Mouse (Mus musculus): ENCODE results near the gene Ankrd36. TPM values are rescaled to one million over a fixed set of nuclear protein-coding genes. Genes with fewer than 3 reads are reported as not detected.
"Not testable (repeated sequence)": the region's sequence is repeated elsewhere in the genome, so short reads cannot be mapped to it uniquely, and the experiment has no call there.

Gene Ankrd36
- total RNA-seq, 1 experiment from 2014 or later: not detected

GRCm38 (mm10) chr11:5543281-5543680, 26.2 kb upstream of the Ankrd36 start:
- ATAC-seq (ENCODE audit: extremely low read depth, insufficient number of reproducible peaks, low FRiP score, poor library complexity, severe bottlenecking): no peak

DNA sequence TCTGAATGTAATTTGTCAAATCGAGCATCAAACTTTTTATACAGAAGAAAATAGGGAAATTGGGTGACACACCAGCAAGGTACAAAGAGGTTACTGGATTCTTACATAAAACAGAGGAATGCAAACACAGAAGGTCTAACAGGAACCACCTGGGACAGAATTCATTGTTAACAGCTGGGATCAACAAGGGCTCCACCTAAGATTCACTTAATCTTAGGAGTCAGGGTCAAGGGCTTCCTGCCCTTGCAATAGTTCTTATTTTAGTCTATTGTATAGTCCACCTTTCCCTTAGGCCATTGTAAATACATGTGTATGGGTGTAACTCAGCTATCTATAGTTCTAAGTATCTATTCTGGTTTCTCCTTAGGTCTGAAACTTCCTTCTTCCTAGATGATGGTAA, 24.8 kb upstream of the Ankrd36 start:
- ATAC-seq (ENCODE audit: extremely low read depth, insufficient number of reproducible peaks, low FRiP score, poor library complexity, severe bottlenecking): not testable (repeated sequence)

- ATAC-seq (ENCODE audit: extremely low read depth, insufficient number of reproducible peaks, low FRiP score, poor library complexity, severe bottlenecking): no peak
These were observed 24.0 kb upstream of the Ankrd36 start for GRCm38 (mm10) chr11:5545457-5545856.

DNA sequence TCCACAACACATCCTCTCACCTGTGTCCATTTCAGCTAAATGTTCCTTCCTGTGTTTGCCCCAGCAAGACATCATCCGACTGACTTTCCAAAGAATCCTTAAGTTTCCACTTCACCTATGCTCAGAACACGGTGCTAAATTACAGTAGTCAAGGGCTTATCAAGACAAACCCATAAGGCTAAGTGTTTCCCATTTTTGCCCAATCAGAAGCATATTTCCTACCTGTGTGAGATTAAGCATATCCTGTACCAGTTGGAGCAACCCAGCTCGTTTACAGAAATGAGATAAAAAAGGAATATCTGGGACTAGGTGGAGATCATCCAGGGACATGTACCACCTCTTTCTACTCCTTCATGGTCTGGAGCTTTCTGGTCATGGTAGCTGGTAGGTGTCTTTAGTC, 22.8 kb upstream of the Ankrd36 start:
- ATAC-seq (ENCODE audit: extremely low read depth, insufficient number of reproducible peaks, low FRiP score, poor library complexity, severe bottlenecking): no peak

DNA sequence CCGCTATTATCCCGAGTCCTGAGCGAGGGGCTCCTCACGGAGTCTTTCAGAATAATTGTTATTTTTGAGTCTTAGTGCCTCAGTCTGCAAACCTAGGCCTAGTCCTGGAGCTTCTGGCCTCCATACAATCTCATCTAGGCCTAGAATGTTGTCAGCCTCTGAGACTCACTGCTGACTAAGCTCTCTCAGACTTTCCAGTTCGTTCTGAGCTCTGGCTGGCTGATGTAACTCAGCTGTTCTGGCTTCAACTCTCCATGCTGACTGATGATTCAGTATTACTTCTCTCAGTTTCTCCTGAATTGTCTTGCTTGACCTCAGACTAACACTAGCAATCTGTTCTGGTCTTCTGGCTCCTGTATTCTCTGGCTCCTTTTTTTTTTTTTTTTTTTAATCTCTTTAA, 18.1 kb upstream of the Ankrd36 start:
- ATAC-seq (ENCODE audit: extremely low read depth, insufficient number of reproducible peaks, low FRiP score, poor library complexity, severe bottlenecking): no peak

DNA sequence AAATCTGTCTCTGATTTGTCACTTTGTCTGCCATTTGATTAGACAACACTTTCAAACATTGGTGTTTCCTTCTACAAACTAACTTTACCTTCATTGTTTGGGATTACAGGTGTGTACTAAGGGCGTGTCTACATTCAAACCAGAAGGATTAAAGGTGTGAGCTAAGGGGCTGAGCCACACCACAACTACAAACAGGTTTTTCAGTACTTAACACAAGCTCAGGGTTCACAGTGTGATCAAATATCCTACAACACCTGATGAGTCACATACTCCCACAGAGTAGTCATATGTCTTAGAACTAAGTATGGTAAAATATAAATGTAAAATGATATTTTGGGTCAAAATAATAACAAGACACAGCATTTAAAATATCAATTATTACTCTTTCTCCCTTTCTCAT, 17.6 kb upstream of the Ankrd36 start:
- no peak for ATAC-seq (ENCODE audit: extremely low read depth, insufficient number of reproducible peaks, low FRiP score, poor library complexity, severe bottlenecking)

DNA sequence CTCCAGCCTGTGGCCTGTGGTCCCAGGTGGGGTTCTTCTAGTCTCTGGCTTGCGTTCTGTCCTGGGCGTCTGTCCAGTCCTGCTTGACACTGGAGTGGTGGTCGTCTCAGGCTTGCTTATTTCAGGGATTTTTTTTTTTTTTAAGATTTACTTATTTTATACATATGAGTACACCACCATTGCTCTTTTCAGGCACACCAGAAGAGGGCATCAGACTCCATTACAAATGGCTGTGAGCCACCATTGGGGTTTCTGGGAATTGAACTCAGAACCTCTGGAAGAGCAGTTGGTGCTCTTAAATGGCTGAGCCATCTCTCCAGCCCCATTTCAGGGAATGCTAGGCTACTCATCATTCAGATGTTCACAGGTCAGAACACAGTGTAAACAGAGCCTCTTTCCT, 9.2 kb upstream of the Ankrd36 start:
- no peak for ATAC-seq (ENCODE audit: extremely low read depth, insufficient number of reproducible peaks, low FRiP score, poor library complexity, severe bottlenecking)

DNA sequence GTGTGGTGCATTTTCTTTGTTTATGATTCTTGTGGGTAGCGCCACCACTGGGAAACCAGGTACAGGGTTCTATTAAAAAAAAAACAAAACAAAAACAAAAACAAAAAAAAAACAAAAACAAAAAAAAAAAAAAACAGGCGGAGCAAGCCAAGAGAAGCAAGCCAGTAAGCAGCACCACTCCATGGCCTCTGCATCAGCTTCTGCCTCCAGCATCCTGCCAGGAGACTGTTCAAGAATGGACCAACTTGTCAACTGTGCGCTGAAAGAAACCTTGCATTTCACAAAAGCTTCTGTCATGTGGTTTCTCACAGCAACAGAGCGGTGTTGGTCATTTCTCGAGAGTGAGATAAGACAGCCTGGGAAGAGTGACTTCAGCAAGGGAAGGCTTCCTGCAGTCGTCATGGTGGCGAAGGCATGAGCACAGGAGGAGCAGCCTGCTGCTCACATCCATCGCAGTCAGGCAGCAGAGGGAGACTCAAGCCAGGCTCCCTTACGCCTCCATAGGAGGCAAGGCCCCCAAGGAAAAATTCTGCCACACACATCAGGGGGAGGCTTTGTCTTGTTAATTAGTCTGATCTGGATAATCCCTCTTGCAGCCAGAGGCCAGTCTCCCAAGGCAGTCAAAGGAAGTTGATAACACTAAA, 6.7 kb upstream of the Ankrd36 start:
- no peak for ATAC-seq (ENCODE audit: extremely low read depth, insufficient number of reproducible peaks, low FRiP score, poor library complexity, severe bottlenecking)

DNA sequence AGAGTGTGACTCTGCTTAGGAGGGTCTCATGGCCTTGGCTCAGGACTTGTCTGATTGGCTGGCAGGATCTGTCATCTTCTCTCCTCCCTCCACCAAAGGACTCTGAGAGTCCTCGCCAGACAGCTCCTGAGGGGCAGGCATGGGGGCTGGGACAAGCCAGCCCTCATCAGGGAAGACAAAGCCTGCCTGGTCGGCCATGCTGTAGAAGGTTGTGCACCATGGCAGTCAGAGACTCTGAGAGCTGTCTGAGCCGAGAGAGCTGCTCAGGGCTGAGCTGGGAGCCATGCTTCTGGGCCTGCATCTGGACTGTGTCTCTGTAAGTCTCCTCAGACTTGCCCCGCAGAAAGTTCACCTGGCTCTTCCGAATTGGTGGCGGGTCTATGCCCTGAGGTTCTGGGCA, 5.6 kb upstream of the Ankrd36 start:
- no peak for ATAC-seq (ENCODE audit: extremely low read depth, insufficient number of reproducible peaks, low FRiP score, poor library complexity, severe bottlenecking)

DNA sequence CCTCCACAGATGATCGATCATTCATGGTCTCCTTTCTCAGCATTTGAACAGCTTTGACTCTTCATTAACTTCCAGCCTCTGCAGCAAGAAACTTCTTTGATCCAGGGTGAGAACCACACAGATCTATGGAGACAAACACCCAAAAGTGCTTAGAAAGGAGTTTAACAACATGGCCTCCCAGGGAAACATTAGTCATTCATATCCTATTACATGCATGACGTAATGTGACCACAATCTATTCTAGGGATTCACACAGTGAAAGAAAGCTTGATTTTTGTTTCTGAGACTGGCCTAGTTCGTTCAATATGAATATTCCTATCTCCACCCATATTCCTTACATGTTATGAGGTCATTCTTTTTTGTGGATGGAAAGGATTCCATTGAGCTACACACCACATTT, 3.9 kb upstream of the Ankrd36 start:
- no peak for ATAC-seq (ENCODE audit: extremely low read depth, insufficient number of reproducible peaks, low FRiP score, poor library complexity, severe bottlenecking)

- ATAC-seq (ENCODE audit: extremely low read depth, insufficient number of reproducible peaks, low FRiP score, poor library complexity, severe bottlenecking): no peak
These were observed 3.0 kb upstream of the Ankrd36 start for GRCm38 (mm10) chr11:5566506-5566905.

DNA sequence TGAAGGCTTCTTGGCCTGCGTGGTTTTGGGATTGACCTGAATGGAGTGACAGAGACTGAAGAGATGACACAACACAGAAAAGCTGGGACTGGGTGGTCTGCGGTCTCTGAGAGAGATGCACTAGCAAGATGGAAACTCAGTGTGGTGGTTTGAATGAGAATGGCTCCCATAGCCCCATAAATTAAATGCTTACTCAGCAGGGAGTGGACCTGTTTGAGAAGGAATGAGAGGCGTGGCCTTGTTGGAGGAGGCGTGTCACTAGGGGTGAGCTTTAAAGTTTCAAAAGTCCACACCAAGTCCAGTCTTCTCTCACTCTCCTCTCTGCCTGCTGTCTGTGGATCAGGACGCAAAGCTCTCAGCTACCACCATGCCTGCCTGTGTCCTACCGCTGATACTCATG, 1.8 kb upstream of the Ankrd36 start:
- ATAC-seq (ENCODE audit: extremely low read depth, insufficient number of reproducible peaks, low FRiP score, poor library complexity, severe bottlenecking): no peak

GRCm38 (mm10) chr11:5568082-5568481, 1.4 kb upstream of the Ankrd36 start:
- ATAC-seq (ENCODE audit: extremely low read depth, insufficient number of reproducible peaks, low FRiP score, poor library complexity, severe bottlenecking): no peak

GRCm38 (mm10) chr11:5571856-5572255, 2.4 kb downstream of the Ankrd36 start:
- ATAC-seq (ENCODE audit: extremely low read depth, insufficient number of reproducible peaks, low FRiP score, poor library complexity, severe bottlenecking): no peak

GRCm38 (mm10) chr11:5573821-5574220, 4.3 kb downstream of the Ankrd36 start:
- ATAC-seq (ENCODE audit: extremely low read depth, insufficient number of reproducible peaks, low FRiP score, poor library complexity, severe bottlenecking): no peak

GRCm38 (mm10) chr11:5575046-5575445, 5.6 kb downstream of the Ankrd36 start:
- ATAC-seq (ENCODE audit: extremely low read depth, insufficient number of reproducible peaks, low FRiP score, poor library complexity, severe bottlenecking): no peak

DNA sequence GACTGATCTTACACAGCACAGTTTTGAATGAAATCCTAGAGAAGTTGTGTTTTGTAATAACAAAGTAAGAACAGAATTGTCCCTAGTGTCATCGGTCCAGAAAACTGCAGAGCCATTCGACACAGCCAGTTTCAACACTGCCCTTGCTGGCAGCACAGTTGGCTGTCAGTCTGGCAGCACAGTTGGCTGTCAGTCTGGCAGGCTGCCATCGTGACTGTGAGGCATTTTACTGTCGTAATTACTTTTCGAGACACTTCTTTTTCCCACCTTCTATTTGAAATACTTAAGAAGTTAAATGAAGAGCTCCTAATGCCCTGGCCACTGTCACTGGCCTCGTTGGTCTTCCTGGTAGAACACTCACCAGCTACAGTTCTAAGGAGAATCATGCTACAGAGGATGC, 22.9 kb downstream of the Ankrd36 start:
- ATAC-seq (ENCODE audit: extremely low read depth, insufficient number of reproducible peaks, low FRiP score, poor library complexity, severe bottlenecking): no peak

- ATAC-seq (ENCODE audit: extremely low read depth, insufficient number of reproducible peaks, low FRiP score, poor library complexity, severe bottlenecking): no peak
These were observed 25.9 kb downstream of the Ankrd36 start for GRCm38 (mm10) chr11:5595381-5595791.

DNA sequence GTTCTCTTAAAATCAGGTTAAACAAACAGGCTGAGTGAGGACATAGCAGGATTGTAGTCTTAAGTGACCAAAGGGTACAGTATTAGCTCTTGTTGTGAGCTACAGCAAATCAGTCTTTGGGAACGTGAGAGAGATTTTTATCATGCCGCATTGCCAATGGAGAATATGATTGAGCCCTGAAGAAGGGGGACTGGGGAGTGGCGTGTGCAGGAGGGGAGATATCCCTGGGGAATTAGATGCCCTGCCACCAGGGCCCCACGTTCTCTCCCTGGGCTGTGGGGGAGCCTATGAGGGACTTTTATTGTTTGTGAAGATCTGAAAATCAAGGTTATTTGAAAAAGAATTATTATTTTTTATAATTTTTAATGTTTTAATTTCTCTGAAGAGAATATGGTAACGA, 26.3 kb downstream of the Ankrd36 start:
- ATAC-seq (ENCODE audit: extremely low read depth, insufficient number of reproducible peaks, low FRiP score, poor library complexity, severe bottlenecking): no peak

GRCm38 (mm10) chr11:5596756-5597155, 27.3 kb downstream of the Ankrd36 start:
- no peak for ATAC-seq (ENCODE audit: extremely low read depth, insufficient number of reproducible peaks, low FRiP score, poor library complexity, severe bottlenecking)

DNA sequence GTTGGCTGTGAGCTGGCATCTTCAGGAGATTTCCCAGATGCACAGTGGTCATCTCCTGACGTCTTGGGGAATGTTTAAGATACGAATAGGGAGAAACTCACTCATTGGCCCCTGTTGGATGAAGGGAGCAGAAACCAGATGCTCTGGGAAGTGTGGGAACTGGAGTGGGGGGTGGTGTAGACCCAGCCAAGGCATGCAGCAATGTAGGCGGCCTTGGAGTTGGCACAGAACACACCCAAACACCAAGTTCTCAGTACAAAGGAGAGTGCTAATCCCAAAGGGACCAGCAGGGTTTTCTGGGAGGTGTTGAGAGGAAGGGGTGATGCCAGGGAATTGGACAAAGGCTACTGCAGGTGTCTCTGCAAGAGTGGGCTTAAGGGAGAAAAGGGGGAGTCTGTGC, 35.9 kb downstream of the Ankrd36 start:
- no peak for ATAC-seq (ENCODE audit: extremely low read depth, insufficient number of reproducible peaks, low FRiP score, poor library complexity, severe bottlenecking)
